Mouse (Mus musculus): ENCODE measurements around the gene Zyx. TPM values are rescaled to one million over a fixed set of nuclear protein-coding genes. Genes with fewer than 3 reads are reported as not detected.

Zyx gene
- total and polyA plus RNA-seq, 3 experiments: 0.86 to 11.4 (median 2.2) TPM

DNA sequence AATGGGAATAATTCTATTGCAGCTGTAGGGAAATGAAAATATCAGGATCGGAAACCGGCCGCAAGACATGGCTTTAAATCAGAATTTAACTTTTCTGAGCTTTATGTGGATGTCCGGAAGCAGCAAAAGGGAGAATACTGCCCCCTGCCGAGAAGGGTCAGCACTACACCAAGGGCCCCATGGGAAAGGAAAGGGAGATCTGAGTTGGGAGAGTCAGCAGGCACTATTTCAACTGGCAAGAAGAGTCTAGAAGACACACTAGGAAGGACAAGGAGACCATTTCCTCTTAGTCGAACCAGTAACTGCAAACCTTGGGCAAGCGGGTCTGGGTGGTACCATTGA is 24.2 kb upstream of the Zyx start (continued):
- no peak for TF ChIP-seq TBP (conservative IDR thresholded peaks at IDR 0.05; ENCODE audit: low read depth, low read length)
- TF ChIP-seq ZKSCAN1 (IDR thresholded peaks at IDR 0.05; ENCODE audit: borderline replicate concordance, low read depth, low read length): no peak
- 0 out of 2 replicates have a peak, but pooled peaks have one; percentile 32 for TF ChIP-seq SIN3A (IDR thresholded peaks at IDR 0.05; ENCODE audit: low read length)
- no peak for TF ChIP-seq CHD2 (IDR thresholded peaks at IDR 0.05; ENCODE audit: low read length)
- TF ChIP-seq USF1 (IDR thresholded peaks at IDR 0.05; ENCODE audit: low read depth, low read length): no peak
- TF ChIP-seq MAFK (IDR thresholded peaks at IDR 0.05; ENCODE audit: insufficient replicate concordance, low read length): no peak
- peak; percentile 56 for TF ChIP-seq RAD21 (IDR thresholded peaks at IDR 0.05; ENCODE audit: low read depth, low read length)
- TF ChIP-seq ZMIZ1 (IDR thresholded peaks at IDR 0.05; ENCODE audit: low read depth, low read length): no peak
- no peak for TF ChIP-seq USF2 (conservative IDR thresholded peaks at IDR 0.05; ENCODE audit: low read depth, low read length)

- peaks cover 3% of the 10 kb centered on the region for H3K9me3 ChIP-seq (replicated peaks; ENCODE audit: low read length)
- dilution Hi-C loops (cut with MboI; ENCODE audit: extremely low pct_ligation_motif_present, extremely low pct_unique_long_range_greater_than_20kb, low sequenced_read_pairs): no loop called here
- H3K4me1 ChIP-seq (ENCODE audit: control insufficient read depth in 1 of 2, insufficient read depth in 2 of 2): no peaks in the 10 kb centered on the region; a peak in 1 of 4 replicates
- no peaks in the 10 kb centered on the region for H3K36me3 ChIP-seq (replicated peaks in 1 of 2; ENCODE audit: control insufficient read depth in 1 of 2, insufficient read depth in 1 of 2, low read length in 1 of 2)
- no peak overlapping the region for H3K4me3 ChIP-seq (replicated peaks in 1 of 3; ENCODE audit: low read depth in 2 of 3, low read length in 2 of 3, poor library complexity in 1 of 3)
- H3K4me2 ChIP-seq (ENCODE audit: insufficient read depth, low read depth, poor library complexity, severe bottlenecking): no peak overlapping the region
- in situ Hi-C loops (cut with MboI; ENCODE audit: low pct_ligation_motif_present, low pct_unique_long_range_greater_than_20kb, low sequenced_read_pairs): loop anchor here (10.0 to 25.0 kb wide), 2 partner anchors 92 to 261 kb away; partner anchors contain the start of gene Tcaf3
- no peak for DNase-seq (ENCODE audit: extremely low read depth)
- TF ChIP-seq USF1 (IDR thresholded peaks at IDR 0.05; ENCODE audit: low read depth, low read length) (no peak), ZKSCAN1 (IDR thresholded peaks at IDR 0.05; ENCODE audit: borderline replicate concordance, low read depth, low read length) (no peak), UBTF (IDR thresholded peaks at IDR 0.05; ENCODE audit: low read depth, low read length) (no peak), ETS1 (conservative IDR thresholded peaks at IDR 0.05; ENCODE audit: low read depth, low read length) (no peak), MAX (IDR thresholded peaks at IDR 0.05; ENCODE audit: low read length) (no peak), JUND (conservative IDR thresholded peaks at IDR 0.05; ENCODE audit: low read depth, low read length) (no peak), POLR2A (IDR thresholded peaks at IDR 0.05; ENCODE audit: low read depth, low read length) (no peak), CHD1 (IDR thresholded peaks at IDR 0.05; ENCODE audit: low read depth, low read length) (no peak), RCOR1 (conservative IDR thresholded peaks at IDR 0.05; ENCODE audit: low read depth, low read length) (no peak), USF2 (conservative IDR thresholded peaks at IDR 0.05; ENCODE audit: low read depth, low read length) (no peak), POLR2AphosphoS2 (IDR thresholded peaks at IDR 0.05; ENCODE audit: low read depth, low read length) (no peak), BHLHE40 (IDR thresholded peaks at IDR 0.05; ENCODE audit: low read depth, low read length) (no peak)
- peaks cover 25% of the 10 kb centered on the region for H3K27me3 ChIP-seq (replicated peaks)
- no peak overlapping the region for H3K9ac ChIP-seq (ENCODE audit: insufficient read depth, low read depth)
- H3K27ac ChIP-seq (ENCODE audit: insufficient read depth, low read depth): no peak overlapping the region
- H3K79me2 ChIP-seq (replicated peaks; ENCODE audit: control insufficient read depth, extremely low read depth, insufficient read depth, poor library complexity, severe bottlenecking): no peaks in the 10 kb centered on the region
These were observed 22.9 kb upstream of the Zyx start for GRCm38 (mm10) chr6:42326509-42326908.

DNA sequence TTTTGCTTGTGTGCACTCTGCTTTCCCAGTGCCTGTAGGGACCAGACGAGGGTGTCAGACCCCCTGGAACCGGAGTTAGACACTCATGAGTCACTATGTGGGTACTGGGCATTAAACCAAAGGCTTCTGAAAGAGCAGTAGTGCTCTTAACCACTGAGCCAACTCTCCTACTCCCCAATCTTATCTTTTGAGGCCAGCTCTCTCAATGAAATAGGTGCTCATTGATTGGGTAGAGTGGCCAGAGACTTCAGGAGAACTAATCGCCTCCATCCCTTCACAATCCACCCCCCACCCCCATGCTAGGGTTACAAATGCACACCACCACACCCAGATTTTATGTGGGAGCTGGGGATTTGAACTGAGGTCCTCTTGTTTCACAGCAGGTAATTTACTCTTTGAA is 20.7 kb upstream of the Zyx start:
- no peak overlapping the region for H3K4me3 ChIP-seq (replicated peaks in 1 of 3; ENCODE audit: low read depth in 2 of 3, low read length in 2 of 3, poor library complexity in 1 of 3)
- dilution Hi-C loops (cut with MboI; ENCODE audit: extremely low pct_ligation_motif_present, extremely low pct_unique_long_range_greater_than_20kb, low sequenced_read_pairs) (no loop called here), in situ Hi-C loops (cut with MboI; ENCODE audit: low pct_ligation_motif_present, low pct_unique_long_range_greater_than_20kb, low sequenced_read_pairs) (loop anchor here (10.0 to 25.0 kb wide), 2 partner anchors 94 to 259 kb away; partner anchors contain the start of gene Tcaf3)
- no peak overlapping the region for H3K27ac ChIP-seq (ENCODE audit: insufficient read depth, low read depth)
- H3K79me2 ChIP-seq (replicated peaks; ENCODE audit: control insufficient read depth, extremely low read depth, insufficient read depth, poor library complexity, severe bottlenecking): no peaks in the 10 kb centered on the region
- H3K27me3 ChIP-seq (replicated peaks): peaks cover 5% of the 10 kb centered on the region
- no peaks in the 10 kb centered on the region for H3K36me3 ChIP-seq (replicated peaks in 1 of 2; ENCODE audit: control insufficient read depth in 1 of 2, insufficient read depth in 1 of 2, low read length in 1 of 2)
- H3K4me1 ChIP-seq (ENCODE audit: control insufficient read depth in 1 of 2, insufficient read depth in 2 of 2): no peaks in the 10 kb centered on the region; a peak in 1 of 4 replicates
- peaks cover 3% of the 10 kb centered on the region for H3K9me3 ChIP-seq (replicated peaks; ENCODE audit: low read length)
- H3K4me2 ChIP-seq (ENCODE audit: insufficient read depth, low read depth, poor library complexity, severe bottlenecking): no peak overlapping the region
- TF ChIP-seq MEF2A (IDR thresholded peaks at IDR 0.05; ENCODE audit: borderline replicate concordance, low read depth, low read length) (no peak), ETS1 (conservative IDR thresholded peaks at IDR 0.05; ENCODE audit: low read depth, low read length) (no peak), ZKSCAN1 (IDR thresholded peaks at IDR 0.05; ENCODE audit: borderline replicate concordance, low read depth, low read length) (no peak), MAX (IDR thresholded peaks at IDR 0.05; ENCODE audit: low read length) (no peak), GABPA (IDR thresholded peaks at IDR 0.05; ENCODE audit: insufficient replicate concordance, low read depth, low read length) (no peak), UBTF (IDR thresholded peaks at IDR 0.05; ENCODE audit: low read depth, low read length) (no peak), CHD2 (IDR thresholded peaks at IDR 0.05; ENCODE audit: low read length) (no peak), CHD1 (IDR thresholded peaks at IDR 0.05; ENCODE audit: low read depth, low read length) (no peak), MYC (IDR thresholded peaks at IDR 0.05; ENCODE audit: low read depth, low read length) (no peak), RCOR1 (conservative IDR thresholded peaks at IDR 0.05; ENCODE audit: low read depth, low read length) (no peak)
- no peak for DNase-seq (ENCODE audit: extremely low read depth)
- no peak overlapping the region for H3K9ac ChIP-seq (ENCODE audit: insufficient read depth, low read depth)
